Mouse (Mus musculus) limb, embryonic 14.5 days (tissue): Measurements from ENCODE around the gene Gm4969. TPM values are rescaled to one million over a fixed set of nuclear protein-coding genes. Genes with fewer than 3 reads are reported as not detected.
A peak's percentile ranks its signal among the peaks of the same experiment; 100 is the strongest.

Experiments
- ATAC-seq: fragments of 200-750 bp; cut with Nextera tagmentation; 2 replicates; pipeline ENCODE4 v1.8.0; 2017; ENCODE audit warnings: low read depth, moderate number of reproducible peaks, moderate TSS enrichment; ENCODE audit not compliant: low FRiP score
- DNase-seq: peaks from one replicate; pipeline ENCODE4 v3.0.0-alpha.2; 2015; ENCODE audit warnings: low spot score
- H3K27ac ChIP-seq: fragments of 300-500 bp; sonication (generic); replicated peaks from 2 replicates; pipeline ENCODE4 v1.5.1; 2014; ENCODE audit warnings: low read depth, mild to moderate bottlenecking, low read length, moderate library complexity, mixed read lengths
- H3K27me3 ChIP-seq: fragments of 300-500 bp; sonication (generic); 2 replicates; pipeline ENCODE4 v1.6.1; 2014; ENCODE audit warnings: low read length, mixed read lengths; ENCODE audit not compliant: control insufficient read depth, insufficient read depth
- H3K36me3 ChIP-seq: fragments of 300-500 bp; sonication (generic); 2 replicates; pipeline ENCODE4 v1.6.1; 2014; ENCODE audit warnings: mild to moderate bottlenecking, low read length, moderate library complexity, mixed read lengths; ENCODE audit not compliant: control insufficient read depth, insufficient read depth
- H3K4me1 ChIP-seq: fragments of 300-500 bp; sonication (generic); 2 replicates; pipeline ENCODE4 v1.6.1; 2014; ENCODE audit warnings: antibody characterized with exemption, low read length, mixed read lengths; ENCODE audit not compliant: control insufficient read depth, insufficient read depth
- H3K4me2 ChIP-seq: fragments of 300-500 bp; sonication (generic); replicated peaks from 2 replicates; pipeline ENCODE4 v1.6.1; 2014; ENCODE audit warnings: low read depth, mild to moderate bottlenecking, low read length, moderate library complexity; ENCODE audit not compliant: severe bottlenecking
- H3K4me3 ChIP-seq: fragments of 300-500 bp; sonication (generic); replicated peaks from 2 replicates; pipeline ENCODE4 v1.5.1; 2014; ENCODE audit warnings: low read length
- H3K9ac ChIP-seq: fragments of 300-500 bp; sonication (generic); 2 replicates; pipeline ENCODE4 v1.6.1; 2014; ENCODE audit warnings: mild to moderate bottlenecking, low read depth, low read length, moderate library complexity; ENCODE audit not compliant: severe bottlenecking
- H3K9me3 ChIP-seq: fragments of 300-500 bp; sonication (generic); 2 replicates; pipeline ENCODE4 v1.6.1; 2016; ENCODE audit warnings: low read length; ENCODE audit not compliant: control insufficient read depth
- POLR2A ChIP-seq: fragments of 200-500 bp; IDR thresholded peaks from 2 replicates; pipeline ENCODE4 v1.8.0; 2012; ENCODE audit warnings: inconsistent platforms, mild to moderate bottlenecking, moderate library complexity, borderline replicate concordance; ENCODE audit not compliant: insufficient read depth, insufficient read length; ENCODE audit errors: extremely low read depth
- WGBS: fragments of 180-500 bp; shearing (Covaris S2); extraction: QIAGEN DNeasy Blood & Tissue Kit; methylation state at CpG from one replicate; pipeline ENCODE4 v1.1.7; 2014; 5-methylcytosine and 5-hydroxymethylcytosine counted together
- polyA plus RNA-seq, 2 experiments: library from polyadenylated mRNA; depleted of rRNA in 1 of 2; stranded (reverse) in 1 of 2; unstranded in 1 of 2; fragments of >200 nt; fragmentation: Nextera tagmentation in 1 of 2; extraction: Ambion mirVana in 1 of 2; gene quantifications; 2 replicates each; pipeline versions ENCODE4 v1.2.1 to v1.2.3; 2012 to 2014

Gene Gm4969
- polyA plus RNA-seq, 2 experiments, result 2.5 to 7.0 TPM

- no peak for TF ChIP-seq POLR2A
- H3K9me3 ChIP-seq, result no peaks in the 10 kb centered on the region
- H3K27me3 ChIP-seq, result no peaks in the 10 kb centered on the region
- DNase-seq (no peak), ATAC-seq (no peak)
- peaks cover 29% of the 10 kb centered on the region for H3K4me1 ChIP-seq
- peaks cover 14% of the 10 kb centered on the region for H3K36me3 ChIP-seq
- H3K27ac ChIP-seq, result no peak overlapping the region
- no peak overlapping the region for H3K4me2 ChIP-seq
- 52% methylated on average over 2 of the region's 2 CpGs for WGBS
- H3K4me3 ChIP-seq, result no peak overlapping the region
- no peak overlapping the region for H3K9ac ChIP-seq
These were observed 21.0 kb downstream of the Gm4969 start for GRCm38 (mm10) chr7:19097217-19097616.

DNA sequence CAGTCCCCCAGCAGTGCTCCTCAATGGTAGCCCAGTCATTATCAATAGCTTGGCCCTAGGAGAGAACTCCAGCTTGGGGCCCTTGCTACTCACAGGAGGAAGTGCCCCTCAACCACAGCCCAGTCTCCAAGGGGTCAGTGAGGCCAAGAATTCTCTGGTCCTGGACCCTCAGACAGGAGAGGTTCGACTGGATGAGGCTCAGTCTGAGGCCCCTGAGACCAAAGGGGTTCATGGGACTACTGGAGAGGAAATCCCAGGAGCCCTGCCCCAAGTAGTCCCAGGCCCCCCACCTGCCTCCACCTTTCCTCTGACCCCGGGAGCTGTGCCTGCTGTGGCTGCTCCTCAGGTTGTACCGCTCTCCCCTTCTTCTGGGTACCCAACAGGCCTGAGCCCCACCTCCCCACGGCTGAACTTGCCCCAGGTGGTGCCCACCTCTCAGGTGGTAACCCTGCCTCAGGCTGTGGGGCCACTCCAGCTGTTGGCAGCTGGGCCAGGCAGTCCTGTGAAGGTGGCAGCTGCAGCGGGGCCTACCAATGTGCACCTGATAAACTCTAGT lies 21.7 kb downstream of the Gm4969 start:
- TF ChIP-seq POLR2A, result no peak
- peak overlapping the region; percentile 94 for H3K9ac ChIP-seq
- H3K36me3 ChIP-seq, result peaks cover 19% of the 10 kb centered on the region
- H3K9me3 ChIP-seq, result no peaks in the 10 kb centered on the region
- 54% methylated on average over 5 of the region's 5 CpGs for WGBS
- H3K4me2 ChIP-seq, result peak overlapping the region; percentile 84
- DNase-seq (no peak), ATAC-seq (no peak)
- peak overlapping the region; percentile 79 for H3K4me3 ChIP-seq
- H3K27me3 ChIP-seq, result no peaks in the 10 kb centered on the region
- peak overlapping the region; percentile 98 for H3K27ac ChIP-seq
- H3K4me1 ChIP-seq, result peaks cover 36% of the 10 kb centered on the region

DNA sequence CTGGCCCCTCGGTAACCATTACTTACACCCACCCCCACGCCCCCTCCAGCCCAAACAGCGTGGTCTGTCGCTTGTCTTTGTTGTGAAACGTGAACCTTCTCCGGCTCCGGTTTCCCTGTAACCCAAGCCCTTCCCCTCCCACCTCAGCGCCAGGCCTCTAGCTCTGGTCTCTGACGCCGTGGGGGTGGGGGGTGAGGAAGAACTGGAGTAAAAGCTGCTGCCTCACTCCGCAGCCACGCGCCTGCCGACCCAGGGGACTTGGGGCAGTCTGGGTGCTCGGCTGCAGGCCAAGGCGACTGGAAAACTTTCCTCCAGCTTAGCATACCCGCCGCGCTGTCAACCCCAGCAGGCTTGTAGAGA lies 22.4 kb downstream of the Gm4969 start:
- 0% methylated on average over 18 of the region's 19 CpGs for WGBS
- peak overlapping the region; percentile 84 for H3K4me2 ChIP-seq
- H3K27me3 ChIP-seq, result no peaks in the 10 kb centered on the region
- ATAC-seq (peak; percentile 17), DNase-seq (peak; percentile 83)
- H3K9ac ChIP-seq, result peak overlapping the region; percentile 94
- no peak for TF ChIP-seq POLR2A
- H3K4me1 ChIP-seq, result peaks cover 37% of the 10 kb centered on the region
- peaks cover 25% of the 10 kb centered on the region for H3K36me3 ChIP-seq
- H3K27ac ChIP-seq, result peak overlapping the region; percentile 98
- H3K9me3 ChIP-seq, result no peaks in the 10 kb centered on the region
- H3K4me3 ChIP-seq, result peak overlapping the region; percentile 79

- Histone ChIP-seq H3K36me3 (peaks cover 31% of the 10 kb centered on the region), H3K9me3 (no peaks in the 10 kb centered on the region), H3K4me1 (peaks cover 37% of the 10 kb centered on the region), H3K9ac (peak overlapping the region; percentile 94), H3K4me2 (peak overlapping the region; percentile 84), H3K27me3 (no peaks in the 10 kb centered on the region), H3K27ac (peak overlapping the region; percentile 98), H3K4me3 (peak overlapping the region; percentile 79)
- WGBS, result 0% methylated on average over 47 of the region's 87 CpGs
- no peak for ATAC-seq
- DNase-seq, result peak; percentile 47
- no peak for TF ChIP-seq POLR2A
These were observed 23.1 kb downstream of the Gm4969 start for GRCm38 (mm10) chr7:19094826-19095750.

DNA sequence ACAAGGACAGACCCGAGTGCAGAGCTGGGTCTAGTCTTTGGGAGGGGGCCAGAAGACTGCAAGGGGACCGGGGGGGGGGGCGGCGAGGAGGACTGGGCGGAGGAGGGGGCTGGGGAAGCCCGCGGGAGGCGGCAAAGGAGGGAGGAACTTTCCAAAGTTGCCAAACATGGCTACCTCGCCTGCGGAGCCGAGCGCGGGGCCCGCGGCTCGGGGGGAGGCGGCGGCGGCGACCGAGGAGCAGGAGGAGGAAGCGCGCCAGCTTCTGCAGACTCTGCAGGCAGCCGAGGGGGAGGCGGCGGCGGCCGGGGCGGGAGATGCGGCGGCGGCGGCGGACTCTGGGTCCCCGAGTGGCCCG lies 23.7 kb downstream of the Gm4969 start, which contains the start of gene Six5:
Six5 (plus strand) TSS at position 124 of the 355 bp plus-strand sequence.
- Histone ChIP-seq H3K36me3 (peaks cover 33% of the 10 kb centered on the region), H3K9ac (peak within 1 kb of the TSS; percentile 94), H3K27ac (peak within 1 kb of the TSS; percentile 98), H3K9me3 (no peaks in the 10 kb centered on the region), H3K27me3 (no peaks in the 10 kb centered on the region), H3K4me1 (peaks cover 37% of the 10 kb centered on the region), H3K4me2 (peak within 1 kb of the TSS; percentile 84), H3K4me3 (peak within 1 kb of the TSS; percentile 79)
- no peak for ATAC-seq
- WGBS, result 0% methylated on average over 9 of the region's 36 CpGs
- TF ChIP-seq POLR2A, result no peak
- no peak for DNase-seq
